Mouse (Mus musculus): ENCODE results near the gene Tk2.

Tk2 gene

GRCm38 (mm10) chr8:104219079-104219478, 29.3 kb downstream of the Tk2 start:
- DNase-seq: peak; percentile 39

GRCm38 (mm10) chr8:104217601-104218000, 30.8 kb downstream of the Tk2 start:
- DNase-seq: no peak

GRCm38 (mm10) chr8:104205292-104205691, 43.1 kb downstream of the Tk2 start:
- DNase-seq: no peak

GRCm38 (mm10) chr8:104202320-104202719, 46.0 kb downstream of the Tk2 start:
- no peak for DNase-seq

DNA sequence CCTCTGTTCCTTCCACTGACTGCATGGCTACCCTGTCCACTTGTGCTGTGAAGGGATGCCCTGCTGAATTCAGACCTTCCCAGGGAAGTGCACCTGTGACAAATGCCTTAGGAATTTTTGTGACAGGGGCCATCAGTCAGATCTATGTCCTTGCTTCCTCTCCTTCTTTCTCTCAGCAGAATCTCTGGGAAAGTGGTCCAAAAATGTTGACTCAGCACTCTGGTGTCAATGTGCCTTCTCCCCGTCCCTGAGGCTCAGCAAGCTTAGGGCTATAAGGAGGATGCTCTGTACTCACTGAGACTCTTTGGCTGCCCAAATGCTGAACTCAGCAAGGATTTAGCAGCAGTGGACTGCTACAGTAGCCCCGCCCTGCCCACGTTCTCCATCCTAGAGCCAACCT, 46.7 kb downstream of the Tk2 start:
- DNase-seq: no peak

- DNase-seq: no peak
Measured at GRCm38 (mm10) chr8:104199802-104200201, 48.6 kb downstream of the Tk2 start.

GRCm38 (mm10) chr8:104191496-104191895, 56.9 kb downstream of the Tk2 start:
- peak; percentile 9 for DNase-seq

GRCm38 (mm10) chr8:104190777-104191468, 57.4 kb downstream of the Tk2 start:
- no peak for DNase-seq

- DNase-seq: no peak
Measured at GRCm38 (mm10) chr8:104188459-104188858, 59.9 kb downstream of the Tk2 start.

DNA sequence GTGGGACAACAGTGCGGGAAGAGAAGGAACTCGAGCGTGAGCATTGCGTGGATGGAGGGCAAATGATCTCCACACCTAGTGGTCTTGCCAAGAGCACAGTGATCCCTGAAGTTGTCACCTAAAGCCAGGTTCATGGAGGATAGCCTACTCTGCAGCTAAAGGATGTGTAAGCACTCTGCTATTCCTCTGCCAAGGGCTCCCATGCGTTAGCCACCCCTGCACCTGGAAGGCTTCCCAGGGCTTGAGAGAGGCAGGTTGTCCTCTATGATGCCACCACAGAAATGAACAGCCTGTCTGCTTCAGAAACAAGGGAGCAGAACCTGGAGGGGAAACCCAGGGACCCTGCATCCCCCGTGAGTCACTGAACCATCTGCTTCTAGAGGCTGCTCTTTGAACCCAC, 60.7 kb downstream of the Tk2 start:
- no peak for DNase-seq

DNA sequence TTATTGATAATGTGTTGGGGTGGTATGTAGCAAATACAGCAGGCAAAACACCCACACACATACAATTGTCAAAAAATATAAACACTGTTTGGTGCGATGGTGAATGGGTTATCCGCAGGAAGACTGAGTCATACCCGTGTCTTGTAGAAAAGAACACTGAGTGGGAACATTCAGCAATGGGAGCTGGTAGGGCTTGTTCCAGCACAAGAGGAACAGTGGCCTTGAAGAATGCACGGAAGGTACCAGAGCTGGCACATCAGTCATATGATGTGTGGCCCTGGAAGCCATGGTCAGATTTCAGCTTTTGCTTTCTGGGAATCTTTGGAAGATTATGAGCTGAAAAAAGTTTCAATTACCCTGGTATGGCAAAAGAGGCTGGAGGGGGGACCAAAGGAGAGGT, 61.5 kb downstream of the Tk2 start:
- DNase-seq: no peak

DNA sequence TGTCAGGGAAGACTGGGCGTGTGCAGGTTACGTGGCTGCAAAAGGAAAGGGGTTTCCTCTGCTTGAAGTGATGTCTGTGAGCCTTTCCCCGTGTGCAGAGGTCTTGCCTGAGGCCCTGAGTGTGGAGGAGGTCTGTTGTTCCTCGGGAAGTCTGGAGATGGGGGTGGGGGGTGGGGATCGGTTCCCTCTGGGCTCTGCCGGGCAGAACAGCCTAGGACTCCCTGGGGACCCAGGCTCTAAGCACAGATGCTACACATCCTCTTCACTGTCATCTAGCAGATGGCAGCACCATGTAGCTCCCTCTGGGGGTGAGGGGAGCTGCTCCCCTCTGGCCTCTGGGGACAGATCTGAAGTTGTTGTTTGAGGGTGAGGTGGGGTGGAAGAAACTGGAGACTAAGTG, 63.5 kb downstream of the Tk2 start:
- DNase-seq: no peak

DNA sequence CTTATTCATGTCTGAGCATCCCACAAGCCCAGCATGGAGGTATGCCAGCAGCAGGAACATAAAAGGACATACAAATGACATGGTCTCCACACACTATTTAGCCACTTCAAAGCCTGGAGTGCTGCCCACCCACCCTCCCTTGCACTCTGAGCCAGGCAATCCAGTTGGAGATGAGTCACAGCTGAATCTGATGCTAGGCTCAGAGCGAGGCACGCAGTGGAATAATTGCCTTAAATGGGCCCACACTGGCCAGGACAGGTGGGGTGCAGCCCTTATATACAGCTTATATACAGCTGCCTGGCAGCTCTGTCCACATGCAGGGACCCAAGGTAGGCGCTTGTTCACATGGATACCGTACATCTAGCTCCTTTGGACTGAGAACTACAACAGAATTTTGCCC, 71.3 kb downstream of the Tk2 start:
- DNase-seq: no peak

Measured in lung, postnatal 36 days (tissue).